Mouse (Mus musculus) forebrain, embryonic 10.5 days (tissue): ENCODE measurements around the gene Vmn2r81. TPM values are rescaled to one million over a fixed set of nuclear protein-coding genes. Genes with fewer than 3 reads are reported as not detected.
"Not testable (repeated sequence)": the region's sequence is repeated elsewhere in the genome, so short reads cannot be mapped to it uniquely, and the experiment has no call there.

Experiments
- DNase-seq: peaks from one replicate; pipeline ENCODE4 v3.0.0-alpha.2; 2017; ENCODE audit warnings: low spot score; ENCODE audit errors: extremely low spot score
- H3K27ac ChIP-seq: fragments of 300-500 bp; sonication (generic); 2 replicates; pipeline ENCODE4 v1.5.1; 2016; ENCODE audit warnings: mild to moderate bottlenecking
- H3K27me3 ChIP-seq: fragments of 300-500 bp; sonication (generic); 2 replicates; pipeline ENCODE4 v1.6.1; 2016; ENCODE audit warnings: mild to moderate bottlenecking; ENCODE audit not compliant: poor library complexity, severe bottlenecking
- H3K36me3 ChIP-seq: fragments of 300-500 bp; sonication (generic); replicated peaks from 2 replicates; pipeline ENCODE4 v1.6.1; 2016; ENCODE audit warnings: mild to moderate bottlenecking, moderate library complexity
- H3K4me1 ChIP-seq: fragments of 300-500 bp; sonication (generic); 2 replicates; pipeline ENCODE4 v1.6.1; 2016
- H3K4me3 ChIP-seq: fragments of 300-500 bp; sonication (generic); 2 replicates; pipeline ENCODE4 v1.5.1; 2016; ENCODE audit warnings: mild to moderate bottlenecking, moderate library complexity
- H3K9me3 ChIP-seq: fragments of 300-500 bp; sonication (generic); 2 replicates; pipeline ENCODE4 v1.6.1; 2016; ENCODE audit warnings: mild to moderate bottlenecking, moderate library complexity
- WGBS: fragments of 180-500 bp; shearing (Covaris S2); methylation state at CpG from one replicate; pipeline ENCODE4 v1.1.7; 2016; 5-methylcytosine and 5-hydroxymethylcytosine counted together
- polyA plus RNA-seq: library from polyadenylated mRNA; unstranded; fragments of >200 nt; fragmentation: Nextera tagmentation; extraction: Ambion mirVana; gene quantifications from 2 replicates; pipeline ENCODE4 v1.2.1, GENCODE M21; 2016

The Vmn2r81 gene
- polyA plus RNA-seq, result not detected in 2 replicates

GRCm38 (mm10) chr10:79247392-79247791 lies at the start of gene Vmn2r81:
Gene Vmn2r81, plus strand, starts transcription at chr10:79247692.
- not testable (repeated sequence) for H3K27ac ChIP-seq, DNase-seq, H3K36me3 ChIP-seq, H3K27me3 ChIP-seq, H3K4me1 ChIP-seq, H3K9me3 ChIP-seq, H3K4me3 ChIP-seq
- 77% methylated on average over 3 of the region's 3 CpGs for WGBS

GRCm38 (mm10) chr10:79199973-79200372 lies 47.5 kb upstream of the Vmn2r81 start:
- not testable (repeated sequence) for H3K4me3 ChIP-seq, DNase-seq, H3K27ac ChIP-seq, H3K36me3 ChIP-seq, H3K4me1 ChIP-seq, H3K9me3 ChIP-seq, H3K27me3 ChIP-seq
- 81% methylated on average over 1 of the region's 1 CpGs for WGBS

- no peaks in the 10 kb centered on the region for H3K4me1 ChIP-seq
- no peaks in the 10 kb centered on the region for H3K9me3 ChIP-seq
- H3K36me3 ChIP-seq, result no peaks in the 10 kb centered on the region
- H3K27ac ChIP-seq, result no peak overlapping the region
- no peak overlapping the region for H3K4me3 ChIP-seq
- no peaks in the 10 kb centered on the region for H3K27me3 ChIP-seq
- no peak for DNase-seq
These were observed 27.1 kb upstream of the Vmn2r81 start for GRCm38 (mm10) chr10:79220432-79220831.

- DNase-seq, result no peak
- Histone ChIP-seq H3K27me3 (no peaks in the 10 kb centered on the region), H3K4me3 (no peak overlapping the region), H3K4me1 (no peaks in the 10 kb centered on the region), H3K36me3 (no peaks in the 10 kb centered on the region), H3K9me3 (no peaks in the 10 kb centered on the region), H3K27ac (no peak overlapping the region)
These were observed 25.9 kb upstream of the Vmn2r81 start for GRCm38 (mm10) chr10:79221606-79222005.

- H3K9me3 ChIP-seq, result no peaks in the 10 kb centered on the region
- no peak for DNase-seq
- WGBS, result 82% methylated on average over 7 of the region's 7 CpGs
- no peaks in the 10 kb centered on the region for H3K4me1 ChIP-seq
- no peak overlapping the region for H3K27ac ChIP-seq
- no peaks in the 10 kb centered on the region for H3K27me3 ChIP-seq
- no peaks in the 10 kb centered on the region for H3K36me3 ChIP-seq
- H3K4me3 ChIP-seq, result no peak overlapping the region
These were observed 25.3 kb upstream of the Vmn2r81 start for GRCm38 (mm10) chr10:79222214-79222613.

- peak; percentile 24 for DNase-seq
- not testable (repeated sequence) for H3K27me3 ChIP-seq, H3K9me3 ChIP-seq, H3K36me3 ChIP-seq, H3K4me1 ChIP-seq
- peak overlapping the region; percentile 83 for H3K27ac ChIP-seq
- WGBS, result 5% methylated on average over 16 of the region's 16 CpGs
- peak overlapping the region; percentile 48 for H3K4me3 ChIP-seq
These were observed 74.7 kb downstream of the Vmn2r81 start for GRCm38 (mm10) chr10:79322033-79322736.

GRCm38 (mm10) chr10:79322737-79323086 lies 75.2 kb downstream of the Vmn2r81 start:
- H3K9me3 ChIP-seq, result no peaks in the 10 kb centered on the region
- H3K27ac ChIP-seq, result no peak overlapping the region
- H3K4me3 ChIP-seq, result no peak overlapping the region
- no peak for DNase-seq
- no peaks in the 10 kb centered on the region for H3K27me3 ChIP-seq
- H3K36me3 ChIP-seq, result no peaks in the 10 kb centered on the region
- no peaks in the 10 kb centered on the region for H3K4me1 ChIP-seq

Other genes with a start within 250 kb of the Vmn2r81 start
- not detected in 2 replicates for gene Olfr1351, start 235.2 kb upstream of the Vmn2r81 start, polyA plus RNA-seq
- gene Olfr57, start 219.0 kb upstream of the Vmn2r81 start, polyA plus RNA-seq, result 0.12 TPM in 1 of 2 replicates, not detected in the other
- 25.8 TPM in 2 replicates for gene 2610008E11Rik, start 150.1 kb upstream of the Vmn2r81 start, polyA plus RNA-seq
- not detected in 2 replicates for gene Vmn2r80, start 98.9 kb upstream of the Vmn2r81 start, polyA plus RNA-seq
- gene Vmn2r82, start 108.8 kb downstream of the Vmn2r81 start, polyA plus RNA-seq, result not detected in 2 replicates
- gene Vmn2r83, start 221.0 kb downstream of the Vmn2r81 start, polyA plus RNA-seq, result not detected in 2 replicates